Mouse (Mus musculus): ENCODE measurements around the gene Akirin1.

The Akirin1 gene

DNA sequence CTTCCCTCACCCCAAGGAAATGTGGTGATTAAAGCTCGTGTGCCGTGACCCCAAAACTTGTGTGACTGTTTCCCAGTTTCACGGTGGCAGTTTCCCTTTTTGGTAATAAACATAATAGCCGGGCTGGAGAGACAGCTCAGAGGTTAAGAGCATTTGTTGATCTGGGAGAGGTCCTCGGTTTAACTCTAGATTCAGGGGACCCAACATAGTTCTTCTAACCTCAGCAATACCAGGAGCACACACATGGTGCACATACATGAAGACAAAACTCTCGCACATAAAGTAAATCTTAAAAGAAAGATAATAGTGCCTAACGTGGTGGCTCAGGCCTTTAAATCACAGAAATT is 31.7 kb downstream of the Akirin1 start:
- DNase-seq (ENCODE audit: low read depth, low spot score): no peak

DNA sequence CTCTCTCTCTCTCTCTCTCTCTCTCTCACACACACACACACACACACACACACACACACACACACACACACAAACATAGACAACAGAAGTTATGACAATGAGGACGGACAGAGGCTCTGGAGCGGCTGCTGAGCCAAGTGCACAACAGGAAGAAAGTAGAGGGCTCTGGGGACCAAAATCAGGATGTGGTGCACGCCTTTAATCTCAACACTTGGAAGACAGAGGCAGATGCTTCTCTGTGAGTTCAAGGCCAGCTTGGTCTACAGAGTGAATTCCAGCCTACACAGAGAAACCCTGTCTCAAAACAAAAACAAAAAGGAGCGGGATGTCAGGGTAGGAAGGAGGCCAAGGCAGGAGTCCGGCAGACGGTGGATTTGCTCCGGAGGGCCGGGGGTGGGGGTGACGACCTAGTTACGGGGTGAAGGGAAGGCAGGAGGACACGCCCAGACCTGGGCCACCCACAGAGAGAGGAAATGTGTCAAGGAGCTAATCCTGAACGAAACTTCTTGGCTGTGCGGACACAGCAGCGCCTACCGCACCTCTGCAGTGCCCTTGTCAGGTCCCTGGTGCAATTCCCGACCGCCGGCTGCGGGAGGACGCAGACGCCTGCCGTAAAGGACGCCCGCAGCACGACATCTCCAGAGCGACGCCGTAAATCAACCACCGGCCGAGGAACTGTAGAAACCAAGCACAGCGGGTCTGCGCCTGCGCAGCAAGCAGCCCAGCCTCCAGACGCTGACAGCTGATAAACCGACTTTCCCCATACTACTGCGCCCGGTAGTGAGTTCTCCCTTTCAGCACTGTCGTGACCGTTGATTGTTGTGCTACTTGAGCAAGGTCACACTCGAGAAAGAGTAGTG is 32.3 kb downstream of the Akirin1 start, which contains the start of gene Ndufs5:
Gene Ndufs5, minus strand, starts transcription at position 629 of the 860 bp plus-strand sequence.
- DNase-seq (ENCODE audit: low read depth, low spot score): peak; percentile 99

DNA sequence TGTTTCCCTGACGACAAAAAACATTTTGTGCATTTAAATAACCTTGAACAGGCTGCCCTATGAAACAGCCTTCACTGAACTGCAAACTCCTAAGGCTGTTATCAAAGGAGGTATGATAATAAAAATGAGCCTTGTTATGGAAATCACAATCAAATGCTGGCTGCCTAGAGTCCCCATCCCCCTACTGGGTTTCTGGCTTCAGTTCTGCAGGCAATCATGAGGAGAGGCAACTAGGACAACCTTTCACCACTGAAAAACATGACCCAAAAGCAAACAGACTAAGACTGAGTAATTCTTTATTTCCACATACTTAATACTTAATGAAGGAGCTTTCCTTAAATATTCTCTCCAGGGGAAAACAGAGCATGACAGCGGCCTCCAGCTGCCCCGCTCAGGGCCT is 37.7 kb downstream of the Akirin1 start:
- no peak for DNase-seq (ENCODE audit: low read depth, low spot score)

DNA sequence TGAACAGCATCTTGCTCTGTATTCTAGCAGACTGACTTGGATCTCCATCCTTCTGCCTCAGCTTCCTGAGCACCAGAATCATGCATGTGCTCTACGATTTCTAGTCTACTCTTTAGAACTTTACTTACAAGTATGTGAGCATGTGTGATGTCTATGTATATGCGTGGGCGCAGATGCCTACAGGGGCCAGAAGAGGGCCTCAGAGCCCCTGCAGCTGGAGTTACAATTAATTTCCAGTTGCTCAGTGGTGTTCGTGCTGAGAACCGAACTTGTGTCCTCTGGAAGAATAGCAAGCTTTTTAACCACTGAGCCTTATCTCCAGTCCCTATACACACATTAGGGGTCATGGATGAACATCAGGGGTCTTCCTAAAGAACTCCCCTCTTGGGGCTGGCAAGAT is 42.8 kb downstream of the Akirin1 start:
- no peak for DNase-seq (ENCODE audit: low read depth, low spot score)

DNA sequence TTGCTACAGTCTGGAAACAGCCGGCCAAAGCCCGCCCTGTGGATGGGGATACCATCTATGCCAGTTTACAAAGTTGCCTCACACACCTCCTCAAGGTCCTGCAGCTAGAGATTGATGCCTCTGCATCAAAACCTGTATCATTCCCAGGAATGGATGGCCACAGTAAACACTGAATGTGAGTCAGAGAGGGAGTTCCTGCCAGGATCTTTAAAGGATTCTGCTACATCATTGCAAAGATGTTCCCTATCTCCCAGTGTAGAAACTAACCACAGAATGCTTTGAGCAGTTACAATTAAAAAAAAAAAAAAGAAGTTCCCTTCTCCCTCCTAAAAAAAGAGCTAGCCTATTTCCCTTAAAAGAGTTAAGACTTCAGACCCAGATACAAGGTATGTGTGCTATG is 44.8 kb downstream of the Akirin1 start:
- peak; percentile 35 for DNase-seq (ENCODE audit: low read depth, low spot score)

DNA sequence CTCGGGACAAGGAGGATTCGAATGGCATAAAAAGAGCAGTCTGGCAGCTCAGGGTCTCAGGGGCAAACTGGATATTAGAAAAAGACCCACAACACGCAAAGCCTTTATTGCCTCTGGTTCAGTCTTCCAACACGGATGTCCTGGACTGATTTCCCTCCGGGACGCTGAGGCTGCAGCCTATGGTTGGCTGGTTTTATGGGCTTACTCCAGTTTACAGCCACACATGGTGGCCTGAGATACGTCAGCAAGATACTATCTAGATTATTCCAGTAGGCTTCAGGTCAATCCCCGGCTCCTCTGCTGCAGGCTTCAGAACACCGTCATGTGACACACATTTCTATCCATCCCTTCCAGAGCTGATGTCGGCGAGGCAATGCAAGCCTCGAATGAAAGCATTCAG is 56.8 kb downstream of the Akirin1 start:
- DNase-seq (ENCODE audit: low read depth, low spot score): no peak

DNA sequence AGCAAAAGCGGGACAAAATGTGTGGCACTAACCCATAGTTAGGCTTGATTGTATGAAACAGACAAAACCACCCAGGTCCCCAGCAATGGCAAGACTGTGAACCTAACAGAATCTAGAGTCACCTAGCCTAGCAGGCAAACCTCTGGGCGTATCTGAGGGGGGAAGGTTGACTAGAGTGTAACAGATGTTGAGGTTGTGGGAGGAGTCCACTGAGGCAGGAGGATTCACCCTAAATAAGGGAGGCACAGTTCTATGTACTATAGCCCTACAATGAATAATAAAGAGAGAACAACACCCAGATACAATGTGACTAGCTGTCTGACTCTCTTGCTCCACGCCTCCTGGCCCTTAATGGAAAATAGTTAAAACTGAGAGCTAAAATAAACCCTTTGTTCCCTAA is 58.1 kb downstream of the Akirin1 start:
- no peak for DNase-seq (ENCODE audit: low read depth, low spot score)

DNA sequence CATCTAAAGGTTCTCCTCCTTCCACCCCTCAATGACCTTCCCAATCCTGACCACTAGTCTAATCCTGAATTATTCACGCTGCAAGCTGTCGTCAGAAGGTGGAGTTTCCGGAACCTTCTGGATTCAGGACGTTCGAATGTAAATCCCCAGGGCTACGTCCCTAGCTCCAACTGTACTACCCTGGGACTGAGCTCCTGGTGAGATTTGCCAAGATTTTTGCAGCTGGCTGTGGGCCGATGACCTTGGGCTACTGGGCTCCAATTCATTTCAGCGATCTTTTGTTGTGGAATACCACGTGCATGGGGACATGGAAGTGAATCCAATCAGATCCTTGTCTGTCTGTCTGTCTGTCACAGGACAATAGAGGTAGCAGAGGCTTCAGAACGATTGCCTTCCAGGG is 59.8 kb downstream of the Akirin1 start:
- no peak for DNase-seq (ENCODE audit: low read depth, low spot score)

DNA sequence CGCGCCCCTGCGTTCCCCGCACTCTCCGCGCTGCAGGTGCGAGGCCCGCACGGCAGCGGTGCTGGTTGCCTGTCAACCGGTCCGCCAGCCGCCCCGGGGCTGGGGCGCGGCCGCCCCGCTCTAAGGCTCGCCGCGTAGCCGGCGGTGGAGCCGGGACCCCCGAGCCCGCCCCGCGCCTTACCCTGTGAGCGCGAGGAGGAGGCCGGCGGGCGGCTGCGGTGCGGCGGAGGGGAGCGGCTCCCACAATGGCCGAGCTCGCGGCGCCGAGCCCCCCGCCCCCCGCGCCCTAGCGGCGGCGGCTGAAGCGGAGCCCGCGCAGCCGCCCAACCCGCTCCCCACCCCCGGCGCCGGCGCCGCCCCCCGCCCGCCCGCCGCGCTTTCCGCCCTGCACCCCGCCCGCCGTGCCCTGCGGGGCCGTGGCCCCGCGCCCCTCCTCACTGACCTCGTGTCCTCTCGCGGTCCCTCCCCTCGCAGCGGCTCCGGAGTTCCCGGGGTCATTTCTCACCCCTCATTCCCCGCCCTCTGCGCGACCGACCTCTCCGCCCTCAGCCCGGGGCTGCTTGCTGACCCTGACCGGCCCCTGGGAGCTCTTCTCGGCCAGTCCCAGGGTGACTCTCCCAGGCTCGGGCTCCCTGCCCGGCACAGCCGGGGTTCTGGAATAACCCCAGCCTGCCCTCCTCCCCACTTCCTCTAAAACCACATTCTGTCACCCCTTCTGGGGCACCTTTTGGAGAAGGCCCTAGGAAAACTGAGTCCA is 62.9 kb downstream of the Akirin1 start:
- peak; percentile 47 for DNase-seq (ENCODE audit: low read depth, low spot score)

DNA sequence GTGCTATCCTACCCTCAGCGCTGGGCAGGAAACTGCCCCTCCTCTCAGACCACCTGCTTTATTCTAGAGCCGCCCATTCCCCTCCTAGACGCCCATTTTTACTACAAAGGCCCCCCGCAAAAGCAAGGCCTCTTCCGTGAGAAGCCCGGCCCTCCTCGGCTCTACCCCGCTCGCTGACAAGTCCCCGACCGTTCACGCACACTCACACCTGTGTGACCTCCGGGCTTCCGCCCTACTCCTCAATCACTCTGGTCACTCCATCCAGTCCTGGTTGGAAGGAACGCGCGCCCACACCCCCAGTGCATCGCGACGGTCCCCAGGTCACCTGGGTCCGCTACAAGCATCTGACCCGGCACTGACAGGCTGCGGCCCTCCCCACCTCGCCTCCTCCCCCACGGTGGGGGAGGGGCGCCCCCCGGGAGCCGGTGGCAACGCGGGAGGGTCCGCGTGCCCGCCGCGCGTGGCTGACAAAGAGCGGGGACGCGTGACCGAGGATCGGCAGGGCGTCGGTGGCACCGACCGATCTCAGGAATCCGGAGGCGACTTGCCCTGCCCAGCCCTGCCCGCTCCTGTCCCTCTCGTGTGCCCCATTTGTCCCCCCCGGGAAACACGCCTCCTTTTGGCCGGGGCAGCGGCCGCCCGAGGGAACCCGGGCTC is 63.6 kb downstream of the Akirin1 start:
- peak; percentile 48 for DNase-seq (ENCODE audit: low read depth, low spot score)

DNA sequence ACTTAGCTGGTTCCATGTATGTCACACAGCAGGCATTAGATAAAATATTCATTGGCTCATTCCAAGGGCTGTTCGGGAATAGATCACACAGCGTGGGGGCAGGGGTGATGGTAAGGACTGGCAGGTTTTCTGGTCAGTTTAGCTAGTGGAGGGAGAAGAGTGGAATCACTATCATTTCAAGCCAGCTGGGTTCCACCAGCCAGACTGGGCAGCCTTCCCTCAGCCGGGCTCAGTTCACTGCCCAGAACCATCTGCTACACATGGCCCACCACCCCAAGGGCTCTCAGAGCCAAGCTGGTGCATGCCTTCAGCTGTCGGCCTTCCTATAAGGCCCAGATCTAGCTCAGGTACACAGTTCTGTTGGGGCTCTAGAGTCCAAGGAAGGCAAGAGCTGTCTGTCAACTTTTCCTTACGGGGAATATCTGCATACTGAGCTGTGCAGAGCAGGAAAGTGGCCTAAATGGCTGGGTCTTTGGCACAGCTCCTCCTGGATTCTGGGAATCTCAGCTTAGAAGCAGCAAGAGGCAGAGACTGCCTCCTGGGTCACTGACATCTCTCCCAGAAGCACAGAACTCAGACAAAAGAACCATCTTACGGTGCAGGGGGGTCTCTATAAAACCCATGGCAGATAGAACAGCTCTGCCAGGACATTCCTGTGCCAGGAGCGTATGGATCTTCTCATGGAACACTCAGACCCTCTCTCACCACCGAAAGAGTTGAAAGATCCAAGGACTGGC is 64.5 kb downstream of the Akirin1 start:
- peak; percentile 96 for DNase-seq (ENCODE audit: low read depth, low spot score)

DNA sequence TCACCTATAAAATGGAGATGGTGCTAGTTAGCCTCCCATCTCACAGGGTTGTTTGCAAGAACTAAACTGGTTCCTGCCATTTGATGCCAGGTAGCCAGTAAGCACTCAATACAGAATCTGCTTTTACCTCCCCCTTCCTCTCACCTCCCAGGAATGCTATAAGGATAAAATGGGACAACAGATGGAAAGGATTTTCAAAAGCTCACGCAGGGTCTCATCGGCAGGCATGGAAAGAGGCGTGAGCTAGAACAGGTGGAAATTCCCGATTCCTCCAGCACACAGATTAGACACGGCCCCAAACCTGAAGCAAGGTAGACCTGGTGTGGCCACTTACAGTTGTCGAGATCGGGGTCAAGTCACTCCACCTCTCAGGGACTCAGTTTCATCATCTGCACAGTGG is 65.1 kb downstream of the Akirin1 start:
- DNase-seq (ENCODE audit: low read depth, low spot score): peak; percentile 76
